Mouse (Mus musculus): Measurements from ENCODE around the gene Prss23. TPM values are rescaled to one million over a fixed set of nuclear protein-coding genes. Genes with fewer than 3 reads are reported as not detected.

Gene Prss23
- 25.1 TPM for polyA plus RNA-seq (2014; fragmentation: Illumina TruSeq; extraction: RNeasy Lipid Tissue Mini Kit (QIAGEN cat#74804); ENCODE audit: low read depth, low replicate concordance)

GRCm38 (mm10) chr7:89526731-89527429, at the start of gene Prss23:
TSS of gene Prss23 (minus strand) at chr7:89527187.

Other genes starting within 250 kb of the Prss23 start
- gene Tmem135, start 123.0 kb downstream of the Prss23 start, polyA plus RNA-seq (2014; fragmentation: Illumina TruSeq; extraction: RNeasy Lipid Tissue Mini Kit (QIAGEN cat#74804); ENCODE audit: low read depth, low replicate concordance): 173 TPM
- 39.9 TPM for gene Fzd4, start 122.8 kb downstream of the Prss23 start, polyA plus RNA-seq (2014; fragmentation: Illumina TruSeq; extraction: RNeasy Lipid Tissue Mini Kit (QIAGEN cat#74804); ENCODE audit: low read depth, low replicate concordance)
- gene Me3, start 105.2 kb upstream of the Prss23 start, polyA plus RNA-seq (2014; fragmentation: Illumina TruSeq; extraction: RNeasy Lipid Tissue Mini Kit (QIAGEN cat#74804); ENCODE audit: low read depth, low replicate concordance): 0.82 TPM